Mouse (Mus musculus) thymus, adult 18-20 months (tissue): ENCODE measurements around the gene Prdm16.

Experiments
- DNase-seq, 2 experiments: peaks; one replicate each; pipeline ENCODE4 v3.0.0; 2022; ENCODE audit warnings: mixed read lengths in 2 of 2

Gene Prdm16

DNA sequence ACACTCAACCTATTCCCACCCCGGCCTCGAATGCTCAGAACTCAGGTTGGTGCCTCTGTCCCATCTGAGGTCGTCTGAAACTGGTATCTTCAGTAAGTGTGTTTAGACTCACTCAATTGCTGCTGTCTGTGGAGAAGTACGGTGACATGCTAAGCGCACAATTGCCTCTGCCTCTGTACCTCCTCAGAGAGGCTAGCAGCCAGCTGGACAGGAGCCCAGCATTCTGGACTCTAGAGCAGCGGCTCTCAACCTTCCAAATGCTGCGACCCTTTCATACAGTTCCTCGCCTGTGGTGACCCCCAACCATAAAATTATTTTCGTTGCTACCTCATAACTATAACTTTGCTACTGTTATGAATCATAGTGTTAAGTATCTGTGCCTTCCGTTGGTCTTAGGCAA is 34.3 kb downstream of the Prdm16 start:
- no peak for DNase-seq

DNA sequence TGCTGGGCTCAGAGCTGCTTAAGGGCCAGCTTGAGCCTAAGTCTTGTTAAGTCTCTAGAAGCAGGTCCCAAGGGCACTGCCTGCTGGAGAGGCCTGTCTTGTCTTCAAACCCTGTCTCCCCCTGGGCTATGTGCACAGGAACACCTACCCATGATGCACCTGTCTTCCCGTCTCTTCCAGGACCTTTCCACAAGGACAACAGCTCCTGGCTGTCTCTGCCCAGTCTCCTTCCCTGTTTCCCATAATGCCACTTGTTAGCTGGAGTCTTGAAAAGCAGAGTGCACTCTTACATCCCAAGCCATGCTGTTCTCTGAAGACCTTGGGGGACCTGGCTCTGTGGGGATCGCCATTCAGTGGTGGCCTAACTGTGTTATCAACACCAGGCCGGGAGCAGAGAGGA is 35.7 kb downstream of the Prdm16 start:
- DNase-seq: no peak

DNA sequence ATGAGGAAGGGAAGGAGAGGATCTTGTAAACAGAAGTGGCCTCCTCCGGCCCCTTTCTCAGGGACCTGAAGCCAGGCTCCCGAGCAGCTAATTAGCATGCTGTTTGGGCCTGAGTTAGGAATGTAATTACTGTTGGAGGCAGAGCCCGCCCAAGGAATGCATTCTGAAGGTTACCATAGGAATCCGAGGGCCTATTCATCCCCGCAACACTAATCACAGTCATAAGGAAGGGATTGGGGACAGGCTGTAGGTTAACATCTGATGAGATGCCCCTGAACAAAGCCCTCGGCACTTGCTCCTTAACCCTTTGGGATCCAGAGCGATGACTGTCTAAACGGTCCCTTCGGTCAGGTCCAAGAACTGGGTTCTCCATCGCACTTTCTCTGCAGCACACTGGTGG is 36.7 kb downstream of the Prdm16 start:
- no peak for DNase-seq

DNA sequence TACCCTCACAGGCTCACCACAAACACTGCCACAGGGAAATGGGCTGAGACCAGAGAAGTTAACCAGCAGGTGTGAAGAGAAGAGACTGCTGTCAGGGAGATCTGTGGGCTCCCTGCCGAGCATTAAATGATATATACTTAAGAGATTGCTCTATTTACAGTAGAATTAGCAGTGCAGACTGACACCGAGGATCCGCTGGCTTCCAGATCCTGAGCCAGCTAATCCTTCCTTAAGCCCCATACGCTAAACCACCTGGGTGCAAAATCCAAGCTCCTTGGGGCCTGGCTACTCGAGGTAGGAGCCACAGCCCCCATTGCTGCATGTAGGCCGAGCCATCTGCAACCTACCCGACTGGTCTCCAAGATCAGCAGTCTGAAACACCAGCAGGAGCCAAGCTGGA is 38.3 kb downstream of the Prdm16 start:
- no peak for DNase-seq

DNA sequence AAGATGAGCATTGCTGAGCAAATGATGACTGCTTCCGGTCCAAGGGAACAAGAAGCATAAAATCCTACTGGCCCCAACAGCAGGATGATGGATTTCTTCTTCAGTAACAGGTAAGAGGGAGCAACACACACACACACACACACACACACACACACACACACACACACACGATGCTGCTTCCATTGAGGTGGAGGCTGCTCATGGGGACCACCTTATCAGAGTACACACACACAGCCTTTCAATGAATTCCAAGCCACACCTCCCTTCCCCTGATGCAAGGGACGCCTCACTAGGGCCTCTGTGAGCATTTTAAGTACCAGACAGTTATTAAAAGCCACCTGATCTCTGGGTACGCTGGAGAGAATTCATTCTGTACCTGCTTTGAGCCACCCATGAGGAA is 39.9 kb downstream of the Prdm16 start:
- DNase-seq: no peak

DNA sequence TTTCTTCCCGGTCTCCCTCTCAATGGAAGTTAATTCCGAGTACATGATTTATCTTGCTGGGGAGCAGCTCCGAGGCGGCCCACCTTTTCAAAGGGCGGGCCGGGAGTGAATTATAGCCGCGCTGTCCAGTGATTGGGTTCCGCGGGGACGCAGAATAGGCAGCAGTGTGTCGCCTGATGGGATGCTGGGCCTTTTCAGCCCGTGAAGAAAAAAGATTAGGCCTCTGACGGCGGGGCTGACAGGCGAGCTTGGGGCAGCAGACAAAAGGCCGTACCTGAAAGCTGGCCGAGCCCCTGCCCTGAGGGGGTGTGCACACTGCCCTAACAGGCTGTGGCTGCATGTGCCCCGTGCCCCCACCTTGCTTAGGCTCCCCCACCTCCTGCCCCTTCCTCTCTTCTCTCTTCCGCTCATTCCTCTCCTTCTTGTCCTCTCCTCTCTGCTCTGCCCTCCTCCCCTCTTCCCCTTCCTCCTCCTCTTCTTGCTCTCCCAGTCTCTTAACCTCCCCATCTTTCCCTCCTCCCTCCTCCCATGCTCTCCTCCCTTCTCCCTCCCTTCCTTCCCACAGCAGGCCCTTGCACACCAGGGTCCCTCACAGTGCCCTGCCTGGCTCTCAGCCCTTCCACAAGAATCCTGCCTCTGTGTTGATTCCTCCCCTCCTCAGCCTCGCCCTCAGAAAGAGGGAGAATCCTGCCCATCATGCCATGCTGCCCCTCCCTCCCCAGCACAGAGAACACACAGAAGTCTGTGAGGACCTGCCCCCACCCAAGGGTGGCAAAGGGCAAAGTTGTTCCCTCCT is 41.7 kb downstream of the Prdm16 start:
- DNase-seq: no peak

DNA sequence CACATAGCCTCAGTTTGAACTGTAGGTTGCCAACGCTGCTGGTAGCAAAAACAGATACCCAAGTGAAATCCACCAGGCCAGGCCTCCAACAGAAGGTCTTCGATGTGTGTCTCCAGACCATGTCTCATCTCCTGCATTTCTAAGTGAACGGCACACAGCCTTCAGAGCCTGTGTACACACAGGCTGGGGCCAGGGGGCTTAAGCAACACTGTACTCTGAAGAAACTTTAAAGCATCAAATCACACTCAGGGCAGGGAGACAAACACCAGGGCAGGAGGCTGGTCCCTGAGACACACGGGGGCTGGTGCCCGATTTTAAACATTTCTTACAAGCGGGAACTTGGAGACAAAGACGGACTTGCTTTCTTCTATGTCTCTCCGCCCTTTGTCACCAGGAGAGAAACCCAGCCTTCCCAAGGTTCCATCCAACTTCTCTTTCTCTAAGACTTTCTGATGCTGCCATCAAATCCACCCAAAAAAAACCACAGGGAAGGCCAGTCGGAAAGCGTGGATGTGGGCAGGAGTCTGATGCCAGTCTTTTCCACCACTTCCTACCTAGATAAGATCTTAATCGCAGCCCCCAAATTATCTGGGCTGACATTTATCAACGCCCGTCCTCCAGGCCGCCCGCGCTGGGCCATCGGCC is 42.4 kb downstream of the Prdm16 start:
- DNase-seq: no peak

- no peak for DNase-seq
Observed at GRCm38 (mm10) chr4:154592562-154592961, 44.1 kb downstream of the Prdm16 start.

GRCm38 (mm10) chr4:154590910-154591309 is 45.8 kb downstream of the Prdm16 start:
- no peak for DNase-seq

DNA sequence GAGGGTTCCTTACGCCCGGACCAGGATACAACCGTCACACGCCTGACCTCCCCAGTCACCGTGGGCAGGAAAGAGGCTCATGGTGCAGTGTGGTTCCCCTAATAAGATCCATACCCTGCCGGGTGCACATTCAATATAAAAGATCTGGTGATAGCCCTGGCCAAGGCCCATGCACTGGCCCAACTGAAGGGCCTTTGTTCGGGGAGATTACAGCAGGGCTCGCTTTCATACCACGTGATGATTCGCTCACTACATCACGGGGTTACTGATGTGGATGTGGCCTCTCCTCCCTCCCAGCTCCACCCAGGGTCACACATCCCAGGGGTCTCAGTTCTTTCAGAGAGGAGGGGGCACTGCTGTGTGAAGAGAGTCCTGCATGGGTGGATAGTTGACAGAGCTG is 50.3 kb downstream of the Prdm16 start:
- no peak for DNase-seq

DNA sequence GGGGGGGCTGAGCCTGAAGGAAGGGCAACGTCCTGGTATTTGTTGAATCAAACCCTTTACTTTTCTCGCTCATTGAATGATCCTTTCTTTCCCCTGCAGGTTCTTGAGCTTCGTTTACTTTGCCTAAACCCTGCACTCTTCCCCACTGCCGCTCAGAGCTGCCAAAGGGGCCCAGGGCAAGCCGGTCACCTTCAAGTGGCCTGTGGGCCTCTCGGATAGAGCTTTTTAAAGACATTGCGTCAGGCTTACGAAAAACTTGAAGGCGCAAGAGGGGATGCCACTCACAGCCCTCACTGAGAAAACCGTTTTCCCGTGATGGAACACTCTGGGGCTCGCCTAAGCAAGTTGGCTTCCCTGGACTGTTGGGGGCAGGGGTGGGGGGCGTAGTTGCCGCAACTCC is 50.9 kb downstream of the Prdm16 start:
- no peak for DNase-seq

DNA sequence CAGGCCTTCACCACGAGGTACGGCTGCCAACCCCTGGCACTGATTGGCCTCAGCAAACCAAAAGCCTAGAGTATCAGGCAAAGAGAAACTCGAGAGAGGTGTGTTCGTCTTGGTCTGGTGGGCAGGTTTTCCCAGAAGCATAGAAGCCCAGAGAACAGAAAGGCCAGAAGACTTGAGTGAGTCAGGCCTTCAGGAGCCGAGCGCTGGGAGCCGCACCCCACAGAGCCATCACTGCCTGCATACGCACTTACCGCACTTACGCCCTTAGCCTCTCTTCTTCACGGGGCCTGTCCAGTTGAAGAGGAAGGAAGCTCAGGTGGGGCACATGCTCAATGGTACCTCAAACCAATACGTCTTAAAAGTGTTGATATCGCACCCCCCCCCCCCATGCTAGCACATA is 53.0 kb downstream of the Prdm16 start:
- no peak for DNase-seq

DNA sequence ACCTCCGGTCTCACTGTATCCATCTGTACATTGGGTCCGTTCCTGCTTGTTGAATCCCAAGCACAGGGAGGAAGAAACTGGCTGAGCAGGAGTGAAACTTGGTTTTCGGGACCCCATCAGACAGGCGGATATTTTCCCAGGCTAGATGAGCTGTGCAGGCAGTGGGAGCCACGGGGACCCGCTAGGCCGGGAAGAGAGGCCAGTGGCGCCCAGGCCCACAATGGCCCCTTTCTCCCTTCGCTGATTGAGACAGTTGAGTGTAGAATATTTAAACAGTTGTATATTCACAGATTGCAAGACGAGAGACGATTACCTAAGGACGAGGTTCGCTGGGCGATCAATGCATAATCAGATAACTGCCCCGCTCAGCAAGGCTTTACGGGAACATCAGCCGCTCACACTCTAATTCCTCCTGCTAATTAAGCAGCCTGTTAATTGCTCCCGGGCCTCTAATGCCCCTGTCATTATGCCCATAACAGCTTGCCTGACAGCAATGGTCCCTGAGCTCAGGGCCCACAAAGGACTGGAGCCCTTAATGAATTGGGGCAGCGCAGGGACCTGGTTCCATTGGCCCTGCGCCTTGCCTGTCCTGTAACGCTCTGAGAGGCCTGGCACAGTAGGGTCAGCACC is 54.0 kb downstream of the Prdm16 start:
- no peak for DNase-seq

GRCm38 (mm10) chr4:154581261-154581886 is 55.3 kb downstream of the Prdm16 start:
- DNase-seq: no peak

DNA sequence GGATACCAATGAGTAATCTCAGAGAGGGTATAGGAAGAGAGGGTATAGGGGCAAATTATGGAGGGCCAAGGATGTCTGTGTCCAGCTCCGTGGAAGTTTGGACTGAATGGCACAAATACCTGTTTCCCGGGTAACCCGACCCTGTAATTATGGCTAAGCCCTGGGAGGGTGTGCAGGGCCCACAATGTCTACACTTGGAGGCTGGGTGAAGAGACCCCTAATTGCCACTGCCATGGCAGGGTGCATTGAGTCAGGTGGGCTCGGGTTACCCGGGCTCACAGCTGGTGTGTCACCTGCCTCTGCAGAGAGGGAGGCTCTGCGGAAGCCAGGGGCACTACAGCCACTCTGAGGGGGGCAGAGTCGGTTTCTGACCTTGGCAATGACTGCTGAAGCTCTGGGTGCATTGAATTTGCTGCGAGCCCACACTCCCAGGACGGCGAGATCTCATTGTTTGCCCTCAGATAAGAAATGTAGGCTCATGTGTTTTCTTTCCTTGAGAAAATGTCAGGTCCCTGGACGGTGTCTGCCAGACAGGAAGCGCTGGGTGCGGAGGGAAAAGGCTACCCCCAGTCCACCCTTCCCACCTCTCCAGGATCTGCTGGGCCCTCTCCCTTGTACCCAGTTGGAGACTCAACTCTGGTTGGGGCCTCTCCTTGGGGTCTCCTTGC is 62.3 kb downstream of the Prdm16 start:
- DNase-seq: no peak

DNA sequence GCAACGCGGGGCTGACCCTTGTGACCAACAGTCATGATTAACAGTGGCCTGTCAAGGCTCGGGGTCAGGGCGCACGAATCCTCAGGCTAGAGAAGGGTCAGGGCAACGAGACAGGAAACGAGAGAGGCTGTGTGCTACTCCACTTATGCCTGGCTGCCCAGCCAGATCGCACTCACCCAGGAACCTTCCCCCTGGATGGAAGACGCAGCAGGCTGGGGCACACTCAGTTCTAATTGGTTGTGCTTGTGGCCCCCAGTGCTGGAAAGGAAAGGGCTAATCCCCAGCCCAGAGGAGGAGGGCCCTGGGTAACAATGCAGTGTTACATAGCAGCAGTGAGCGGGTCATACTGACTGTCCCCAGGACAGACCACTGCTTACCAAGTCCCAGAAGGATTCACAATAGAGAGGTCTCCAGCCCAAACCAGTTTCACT is 66.2 kb downstream of the Prdm16 start:
- no peak for DNase-seq

DNA sequence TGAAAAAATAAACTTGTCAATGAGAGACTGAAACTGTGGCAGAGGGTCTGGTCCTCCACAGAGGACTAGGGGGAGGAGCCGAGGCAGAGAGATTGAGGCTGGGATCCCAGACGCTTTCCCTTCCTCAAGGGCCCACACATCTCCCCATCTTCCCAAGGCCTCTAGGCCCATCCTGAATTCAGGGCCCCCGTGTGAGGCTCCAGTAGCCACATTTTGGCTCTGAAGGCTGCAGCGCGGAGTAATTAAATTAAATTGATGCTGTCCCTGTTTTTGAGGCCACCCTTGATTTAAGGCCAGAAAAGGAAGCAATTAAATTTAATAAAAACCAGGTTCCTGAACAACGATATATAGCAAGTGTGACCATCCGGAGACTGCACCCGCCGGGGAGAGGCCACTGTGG is 66.8 kb downstream of the Prdm16 start:
- DNase-seq: no peak

DNA sequence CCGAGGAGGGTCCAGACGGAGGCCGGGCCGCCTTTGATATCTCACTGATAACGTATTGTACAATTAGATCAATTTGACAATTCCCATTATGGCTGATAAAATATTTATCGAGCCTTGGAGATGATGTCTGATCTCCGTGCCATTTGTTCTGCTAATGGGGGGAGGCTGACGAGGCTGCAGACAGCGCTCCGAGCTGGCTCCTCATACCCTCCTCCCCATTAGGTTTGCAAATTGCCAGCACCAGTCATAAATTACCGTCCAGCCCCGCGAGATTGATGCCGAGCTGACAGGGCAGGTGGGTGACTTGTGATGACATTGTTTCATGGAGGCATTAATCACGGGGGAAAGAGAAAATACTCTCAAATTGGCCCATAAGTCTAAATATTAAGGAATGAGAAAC is 67.9 kb downstream of the Prdm16 start:
- no peak for DNase-seq

GRCm38 (mm10) chr4:154567942-154568341 is 68.7 kb downstream of the Prdm16 start:
- no peak for DNase-seq

- no peak for DNase-seq
Observed at GRCm38 (mm10) chr4:154563201-154563600, 73.5 kb downstream of the Prdm16 start.

DNA sequence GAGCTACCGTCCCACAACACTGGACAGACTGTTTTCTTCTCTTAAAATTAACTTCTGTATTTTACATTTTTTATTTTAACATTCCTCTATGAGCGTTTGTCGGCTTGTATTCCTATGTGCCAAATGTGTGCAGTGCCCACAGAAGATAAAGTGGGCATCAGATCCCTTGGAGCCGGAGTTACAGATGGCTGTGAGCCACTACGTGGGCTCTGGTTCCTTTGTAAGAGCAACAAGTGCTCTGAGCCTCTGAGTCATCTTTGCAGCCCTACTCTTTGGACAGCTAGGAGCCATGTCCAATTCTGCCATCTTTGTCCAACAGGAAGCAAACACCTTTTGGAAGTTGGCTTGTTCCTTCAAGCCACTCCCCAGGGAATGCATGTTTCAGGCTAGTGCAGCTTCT is 78.6 kb downstream of the Prdm16 start:
- DNase-seq: no peak

GRCm38 (mm10) chr4:154557168-154557567 is 79.5 kb downstream of the Prdm16 start:
- no peak for DNase-seq

GRCm38 (mm10) chr4:154556418-154556817 is 80.3 kb downstream of the Prdm16 start:
- DNase-seq: no peak
